Mouse (Mus musculus): ENCODE results near the gene Cyp4f37. TPM values are rescaled to one million over a fixed set of nuclear protein-coding genes. Genes with fewer than 3 reads are reported as not detected.
A peak's percentile ranks its signal among the peaks of the same experiment; 100 is the strongest.

Cyp4f37 gene
- polyA plus RNA-seq, 1 experiment from 2014 or later = not detected

DNA sequence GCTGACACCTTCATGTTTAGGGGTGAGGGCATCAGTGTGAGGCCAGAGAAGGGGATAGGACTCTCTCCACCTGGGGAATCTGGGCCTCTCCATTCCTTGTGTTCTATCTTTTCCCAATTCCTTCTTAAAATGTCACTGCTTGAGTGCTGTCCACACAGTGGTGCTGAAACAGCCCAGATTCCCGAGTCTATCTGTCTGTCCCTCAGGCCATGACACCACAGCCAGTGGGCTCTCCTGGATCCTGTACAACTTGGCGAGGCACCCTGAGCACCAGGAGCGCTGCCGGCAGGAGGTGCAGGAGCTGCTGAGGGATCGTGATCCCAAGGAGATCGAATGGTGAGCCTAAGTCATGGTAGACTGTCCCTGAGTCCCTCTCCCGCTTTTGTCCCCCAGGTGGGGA is 52.9 kb downstream of the Cyp4f37 start:
- Histone ChIP-seq H3K27ac (ENCODE audit: low read length) (no peak overlapping the region), H3K27me3 (ENCODE audit: insufficient read depth, low read length) (no peaks in the 10 kb centered on the region), H3K4me2 (replicated peaks; ENCODE audit: low read depth, low read length) (no peak overlapping the region), H3K36me3 (ENCODE audit: insufficient read depth, low read length) (no peaks in the 10 kb centered on the region), H3K4me3 (ENCODE audit: low read length) (no peak overlapping the region), H3K4me1 (ENCODE audit: insufficient read depth, low read length) (no peaks in the 10 kb centered on the region), H3K9ac (replicated peaks; ENCODE audit: low read length) (no peak overlapping the region), H3K9me3 (ENCODE audit: low read length) (no peaks in the 10 kb centered on the region)
- WGBS = 67% methylated on average over 7 of the region's 7 CpGs
- no peak for ATAC-seq (ENCODE audit: low FRiP score, low TSS enrichment)

GRCm38 (mm10) chr17:32676040-32676635 is 55.0 kb downstream of the Cyp4f37 start:
- no peaks in the 10 kb centered on the region for H3K36me3 ChIP-seq (ENCODE audit: insufficient read depth, low read length)
- no peak overlapping the region for H3K27ac ChIP-seq (ENCODE audit: low read length)
- 0 out of 2 replicates have a peak overlapping the region, but pooled peaks have one; percentile 17 for H3K4me2 ChIP-seq (replicated peaks; ENCODE audit: low read depth, low read length)
- no peaks in the 10 kb centered on the region for H3K9me3 ChIP-seq (ENCODE audit: low read length)
- ATAC-seq (ENCODE audit: low FRiP score, low TSS enrichment) = no peak
- no peak overlapping the region for H3K4me3 ChIP-seq (ENCODE audit: low read length)
- no peaks in the 10 kb centered on the region for H3K4me1 ChIP-seq (ENCODE audit: insufficient read depth, low read length)
- H3K27me3 ChIP-seq (ENCODE audit: insufficient read depth, low read length) = no peaks in the 10 kb centered on the region
- no peak overlapping the region for H3K9ac ChIP-seq (replicated peaks; ENCODE audit: low read length)
- 44% methylated on average over 21 of the region's 21 CpGs for WGBS

DNA sequence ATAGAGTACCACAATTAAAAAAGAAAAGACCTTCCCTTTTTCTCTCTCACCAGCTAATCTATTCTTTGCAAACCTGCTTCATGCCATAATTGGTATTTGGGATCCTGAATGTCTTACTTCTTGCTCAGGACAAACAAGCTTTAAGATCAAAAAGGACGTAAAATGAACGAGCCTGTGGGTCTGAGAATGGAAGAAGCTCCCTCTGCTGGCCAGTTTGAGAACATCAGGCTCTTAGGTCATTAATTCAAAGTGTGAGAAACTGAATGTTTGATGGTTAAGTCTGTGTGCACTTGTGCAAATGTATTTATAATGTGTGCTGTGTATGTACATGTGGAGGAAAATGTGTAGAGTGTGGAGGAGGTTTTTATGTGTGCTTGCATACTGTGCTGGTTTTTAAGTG is 59.3 kb downstream of the Cyp4f37 start:
- ATAC-seq (ENCODE audit: low FRiP score, low TSS enrichment) = no peak
- H3K4me2 ChIP-seq (replicated peaks; ENCODE audit: low read depth, low read length) = no peak overlapping the region
- H3K36me3 ChIP-seq (ENCODE audit: insufficient read depth, low read length) = no peaks in the 10 kb centered on the region
- no peaks in the 10 kb centered on the region for H3K4me1 ChIP-seq (ENCODE audit: insufficient read depth, low read length)
- no peak overlapping the region for H3K27ac ChIP-seq (ENCODE audit: low read length)
- no peak overlapping the region for H3K4me3 ChIP-seq (ENCODE audit: low read length)
- H3K27me3 ChIP-seq (ENCODE audit: insufficient read depth, low read length) = no peaks in the 10 kb centered on the region
- 14% methylated on average over 2 of the region's 2 CpGs for WGBS
- no peak overlapping the region for H3K9ac ChIP-seq (replicated peaks; ENCODE audit: low read length)
- no peaks in the 10 kb centered on the region for H3K9me3 ChIP-seq (ENCODE audit: low read length)

- no peaks in the 10 kb centered on the region for H3K27me3 ChIP-seq (ENCODE audit: insufficient read depth, low read length)
- no peak for ATAC-seq (ENCODE audit: low FRiP score, low TSS enrichment)
- WGBS = 47% methylated on average over 7 of the region's 7 CpGs
These were observed 64.1 kb downstream of the Cyp4f37 start, which contains the start of gene Cyp4f15 for GRCm38 (mm10) chr17:32685048-32685750. Gene Cyp4f15 (plus strand): TSS chr17:32685627.

More at GRCm38 (mm10) chr17:32685048-32685750, 64.1 kb downstream of the Cyp4f37 start, which contains the start of gene Cyp4f15:
- H3K4me2 ChIP-seq (replicated peaks; ENCODE audit: low read depth, low read length) = no peak within 1 kb of the TSS
- no peaks in the 10 kb centered on the region for H3K4me1 ChIP-seq (ENCODE audit: insufficient read depth, low read length)
- no peak within 1 kb of the TSS for H3K9ac ChIP-seq (replicated peaks; ENCODE audit: low read length)
- no peak within 1 kb of the TSS for H3K4me3 ChIP-seq (ENCODE audit: low read length)
- no peaks in the 10 kb centered on the region for H3K9me3 ChIP-seq (ENCODE audit: low read length)
- H3K36me3 ChIP-seq (ENCODE audit: insufficient read depth, low read length) = no peaks in the 10 kb centered on the region
- no peak within 1 kb of the TSS for H3K27ac ChIP-seq (ENCODE audit: low read length)

Other genes with a start within 250 kb of the Cyp4f37 start
- 22.0 and 23.8 TPM in 2 replicates for gene Wiz, start 231.9 kb upstream of the Cyp4f37 start, polyA plus RNA-seq (2015; fragmentation: Nextera tagmentation; extraction: Ambion mirVana)
- 0.63 and 0.97 TPM in 2 replicates for gene Rasal3, start 217.7 kb upstream of the Cyp4f37 start, polyA plus RNA-seq (2015; fragmentation: Nextera tagmentation; extraction: Ambion mirVana)
- 0.12 TPM in 1 of 2 replicates, not detected in the other for gene Pglyrp2, start 197.1 kb upstream of the Cyp4f37 start, polyA plus RNA-seq (2015; fragmentation: Nextera tagmentation; extraction: Ambion mirVana)
- 0.26 and 1.0 TPM in 2 replicates for gene Cyp4f39, start 168.6 kb upstream of the Cyp4f37 start, polyA plus RNA-seq (2015; fragmentation: Nextera tagmentation; extraction: Ambion mirVana)
- 7.4 and 10.4 TPM in 2 replicates for gene Cyp4f17, start 115.3 kb upstream of the Cyp4f37 start, polyA plus RNA-seq (2015; fragmentation: Nextera tagmentation; extraction: Ambion mirVana)
- 24.5 and 27.5 TPM in 2 replicates for gene Cyp4f16, start 84.8 kb upstream of the Cyp4f37 start, polyA plus RNA-seq (2015; fragmentation: Nextera tagmentation; extraction: Ambion mirVana)
- not detected in 2 replicates for gene Cyp4f40, start 37.6 kb downstream of the Cyp4f37 start, polyA plus RNA-seq (2015; fragmentation: Nextera tagmentation; extraction: Ambion mirVana)
- gene Cyp4f15, start 64.3 kb downstream of the Cyp4f37 start, polyA plus RNA-seq (2015; fragmentation: Nextera tagmentation; extraction: Ambion mirVana) = not detected in 2 replicates
- gene Zfp871, start 167.0 kb downstream of the Cyp4f37 start, polyA plus RNA-seq (2015; fragmentation: Nextera tagmentation; extraction: Ambion mirVana) = 34.9 and 43.0 TPM in 2 replicates
- 2.7 and 3.3 TPM in 2 replicates for gene Zfp811, start 188.6 kb downstream of the Cyp4f37 start, polyA plus RNA-seq (2015; fragmentation: Nextera tagmentation; extraction: Ambion mirVana)
- 15.6 and 16.3 TPM in 2 replicates for gene Zfp799, start 209.0 kb downstream of the Cyp4f37 start, polyA plus RNA-seq (2015; fragmentation: Nextera tagmentation; extraction: Ambion mirVana)